Mouse (Mus musculus): ENCODE results near the gene Ifitm7.

DNA sequence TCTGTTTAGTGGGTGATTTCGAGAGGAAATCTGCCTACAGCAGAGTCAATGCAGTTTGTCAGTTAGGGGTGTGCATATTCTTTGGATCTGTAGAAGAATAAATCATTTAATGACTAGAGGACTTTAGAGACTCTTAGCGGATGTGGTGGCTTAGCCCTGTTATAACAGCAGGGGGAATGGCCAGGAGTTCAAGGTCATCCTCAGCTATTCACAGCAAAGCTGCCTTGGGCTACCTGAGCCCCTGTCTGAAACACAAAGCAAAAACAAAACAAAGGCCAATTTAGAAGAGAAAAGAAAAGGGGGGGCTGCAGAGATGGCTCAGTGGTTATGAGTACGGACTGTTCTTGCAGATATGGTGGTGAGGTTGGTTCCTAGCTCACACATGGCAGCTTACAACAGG, 35.4 kb downstream of the Ifitm7 start:
- TF ChIP-seq CTCF (IDR thresholded peaks at IDR 0.05; ENCODE audit: control insufficient read depth, insufficient read depth, insufficient replicate concordance, low read depth, low read length) (no peak), POLR2A (IDR thresholded peaks at IDR 0.05; ENCODE audit: control insufficient read depth, low read depth, low read length) (no peak)
